Mouse (Mus musculus): Measurements from ENCODE around the gene Fignl2.
A peak's percentile ranks its signal among the peaks of the same experiment; 100 is the strongest.

Fignl2 gene

DNA sequence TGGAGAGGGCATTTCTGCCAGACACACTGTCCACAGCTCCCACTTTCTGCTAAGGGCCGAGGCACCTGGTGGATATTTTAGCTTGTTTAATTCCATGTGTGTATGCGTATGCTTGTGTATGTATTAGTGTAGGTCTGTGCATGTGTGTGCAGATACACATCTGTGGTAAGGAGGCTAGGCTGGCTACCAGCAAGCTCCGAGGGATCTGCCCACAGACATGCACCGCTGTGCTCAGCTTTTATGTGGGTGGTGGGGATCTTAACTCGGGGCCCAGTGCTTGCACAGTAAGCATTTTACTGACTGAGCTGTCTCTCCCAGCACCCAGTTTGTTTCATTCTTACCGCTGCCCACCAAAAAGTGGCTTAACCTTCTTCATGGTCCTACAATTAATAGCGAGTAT lies 71.1 kb downstream of the Fignl2 start:
- DNase-seq: no peak

DNA sequence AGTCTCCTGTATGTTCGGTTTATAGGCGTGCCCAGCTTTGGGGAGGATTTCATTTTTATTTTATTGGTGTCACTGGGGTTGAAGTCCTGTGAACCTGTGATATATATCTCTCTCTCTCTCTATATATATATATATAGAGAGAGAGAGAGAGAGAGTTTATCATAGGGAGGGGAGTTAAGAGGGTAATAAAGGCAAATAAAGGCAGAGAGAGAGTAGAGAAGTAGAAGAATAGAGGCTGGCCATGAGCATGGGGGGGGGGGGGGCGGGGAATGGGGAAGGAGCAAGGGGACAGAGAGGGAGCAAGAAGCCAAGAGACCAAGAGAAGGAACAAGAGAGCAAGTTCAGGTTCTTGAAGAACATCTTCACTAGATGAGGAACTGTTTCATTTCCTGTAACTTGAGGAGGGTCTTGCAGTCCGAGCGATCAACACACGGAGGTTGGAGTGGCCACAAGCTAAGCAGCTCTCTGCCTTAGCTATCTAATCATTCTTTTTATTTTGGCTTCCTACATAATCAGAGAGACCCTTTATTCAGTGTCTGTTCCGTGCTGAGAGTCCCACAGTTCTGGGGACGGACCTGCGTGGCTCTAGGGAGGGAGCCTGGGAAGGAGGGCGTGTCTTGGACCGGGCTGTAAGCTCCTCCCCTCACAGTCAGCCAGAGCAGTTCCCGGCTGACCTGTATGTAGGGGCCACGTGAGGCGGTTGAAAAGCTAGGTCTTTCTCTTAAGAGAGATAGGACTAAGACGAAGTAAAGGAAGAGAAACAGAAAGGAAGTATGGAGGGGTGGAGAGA lies 71.9 kb downstream of the Fignl2 start:
- DNase-seq: peak; percentile 71 to 78

DNA sequence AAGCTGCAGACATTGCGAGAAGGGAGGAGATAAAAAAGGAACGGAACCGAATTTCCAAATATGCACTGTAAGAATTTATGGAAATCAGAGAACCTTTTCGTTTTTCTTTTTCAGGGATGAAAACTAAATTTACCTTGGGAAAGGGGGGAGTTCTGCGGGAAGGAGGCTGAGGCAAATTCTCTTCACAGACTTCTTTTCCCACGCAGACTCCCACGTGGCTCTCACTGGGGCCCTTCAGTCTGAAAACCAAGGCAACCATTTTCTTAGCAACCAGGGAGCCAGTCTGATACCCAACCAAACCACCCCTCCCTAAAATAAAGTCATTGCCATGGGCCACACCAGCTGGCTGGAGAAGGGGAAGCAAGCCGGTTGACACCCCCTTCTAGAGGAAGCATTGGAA lies 72.7 kb downstream of the Fignl2 start:
- DNase-seq: no peak

DNA sequence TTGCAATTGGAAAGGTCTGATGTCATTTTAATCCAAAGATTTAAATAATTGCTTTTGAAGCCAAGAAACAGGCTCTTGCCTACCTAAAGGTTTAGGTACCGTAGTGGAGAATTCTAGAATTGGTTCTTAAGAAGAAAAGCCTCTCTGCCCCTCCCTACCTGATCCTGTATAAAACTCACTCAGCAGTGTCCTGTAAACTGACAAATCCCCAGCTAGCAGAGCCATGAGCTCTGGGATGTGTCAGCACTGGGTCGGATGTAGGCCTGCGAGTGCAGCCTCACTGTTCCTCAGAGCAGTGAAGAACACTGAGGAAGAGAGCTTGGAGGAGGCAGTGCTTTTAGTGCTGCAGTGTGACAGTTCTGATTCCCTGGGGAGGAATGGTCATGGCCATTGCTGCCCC lies 73.8 kb downstream of the Fignl2 start:
- DNase-seq: no peak

- DNase-seq: no peak
Measured at GRCm38 (mm10) chr15:101002466-101002865, 75.9 kb downstream of the Fignl2 start.

DNA sequence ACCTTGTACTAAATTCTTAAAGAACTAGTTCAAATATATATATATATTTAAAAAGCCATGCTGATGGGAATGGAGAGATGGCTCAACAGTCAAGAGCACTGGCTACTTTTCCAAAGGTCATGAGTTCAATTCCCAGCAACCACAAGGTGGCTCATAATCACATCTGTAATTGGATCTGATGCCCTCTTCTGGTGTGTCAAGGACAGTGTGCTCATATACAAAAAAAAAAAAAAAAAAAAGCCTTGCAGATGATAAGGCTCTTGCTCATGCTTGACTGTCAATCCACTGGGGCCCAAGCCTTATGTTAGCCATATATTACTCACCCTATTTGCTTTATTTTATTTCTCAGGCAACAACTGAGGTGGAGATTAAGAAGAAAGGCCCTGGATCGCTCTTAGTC lies 76.7 kb downstream of the Fignl2 start:
- no peak for DNase-seq

Measured in kidney, postnatal 25 days (tissue).